20 mouse cellular contexts compared by ENCODE assay signal in the genomic region with DNA sequence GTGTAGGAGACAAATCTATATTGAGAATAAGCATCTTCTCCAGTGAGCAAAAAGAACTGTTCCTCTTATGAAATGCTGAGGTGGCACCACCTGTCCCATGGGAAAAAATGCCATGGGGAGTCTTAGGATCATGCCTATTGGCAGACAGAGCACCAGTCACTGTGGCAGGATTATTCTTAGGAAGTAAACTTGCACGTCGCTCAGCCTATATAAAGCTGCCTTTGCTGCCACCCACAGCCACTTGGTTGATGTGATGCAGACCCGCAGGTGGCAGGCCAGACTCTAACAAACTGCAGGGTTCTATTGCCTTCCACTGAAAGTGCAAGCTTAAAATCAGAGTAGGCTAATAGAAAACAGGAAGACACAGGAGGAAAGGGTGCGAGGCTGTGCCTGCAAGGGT.
A peak's percentile ranks its signal among the peaks of the same experiment; 100 is the strongest.
DNase-seq lines count a peak whose midpoint lies in the region; ATAC-seq lines count a peak whose summit lies in the region.
"Had no signal": no experiment of that assay in that cellular context is flagged by ENCODE, and none has a peak within 500 bp of the region (broad histone marks: within the 10 kb centered on the region; RNA-seq: fewer than 3 reads in every experiment).

No protein-coding gene starts in this region.

- no peaks in the 10 kb centered on the region for H3K9me3 ChIP-seq in heart, embryonic 10.5 days
- no peaks in the 10 kb centered on the region for H3K9me3 ChIP-seq in heart, embryonic 11.5 days (replicated peaks; ENCODE audit: control insufficient read depth, low read length)
- H3K9me3 ChIP-seq in hindbrain, embryonic 13.5 days = no peaks in the 10 kb centered on the region
- H3K9me3 ChIP-seq: embryonic facial prominence, embryonic 13.5 days; intestine, embryonic 15.5 days; midbrain, embryonic 13.5 days; stomach, embryonic 15.5 days had no signal

- WGBS in heart, embryonic 10.5 days = 47% methylated on average over 4 of the region's 4 CpGs
- WGBS in heart, embryonic 11.5 days (ENCODE audit: insufficient replicate concordance) = 58% methylated on average over 4 of the region's 4 CpGs
- WGBS in hindbrain, embryonic 13.5 days = 76% methylated on average over 4 of the region's 4 CpGs

- intact Hi-C loops in left cerebral cortex, postnatal 14 days (cut with DNase I) = no loop called here

- no peaks in the 10 kb centered on the region for H3K36me3 ChIP-seq in heart, embryonic 10.5 days
- H3K36me3 ChIP-seq in heart, embryonic 11.5 days (ENCODE audit: control insufficient read depth, insufficient read depth, low read length) = no peaks in the 10 kb centered on the region
- H3K36me3 ChIP-seq in hindbrain, embryonic 13.5 days = no peaks in the 10 kb centered on the region
- H3K36me3 ChIP-seq: embryonic facial prominence, embryonic 13.5 days; intestine, embryonic 15.5 days; midbrain, embryonic 13.5 days; stomach, embryonic 15.5 days had no signal

- no peak overlapping the region for H3K4me3 ChIP-seq in heart, embryonic 10.5 days
- H3K4me3 ChIP-seq in heart, embryonic 11.5 days (ENCODE audit: low read depth, low read length) = no peak overlapping the region
- no peak overlapping the region for H3K4me3 ChIP-seq in hindbrain, embryonic 13.5 days
- H3K4me3 ChIP-seq: embryonic facial prominence, embryonic 13.5 days; intestine, embryonic 15.5 days; midbrain, embryonic 13.5 days; stomach, embryonic 15.5 days had no signal

- H3K9ac ChIP-seq in heart, embryonic 11.5 days (ENCODE audit: low read depth, low read length) = no peak overlapping the region
- no peak overlapping the region for H3K9ac ChIP-seq in hindbrain, embryonic 13.5 days
- H3K9ac ChIP-seq: embryonic facial prominence, embryonic 13.5 days; intestine, embryonic 15.5 days; midbrain, embryonic 13.5 days; stomach, embryonic 15.5 days had no signal

- peaks cover 5% of the 10 kb centered on the region; the same call in 1 of the 2 replicates for H3K27me3 ChIP-seq in heart, embryonic 10.5 days (ENCODE audit: insufficient read depth, poor library complexity, severe bottlenecking)
- H3K27me3 ChIP-seq in heart, embryonic 11.5 days (ENCODE audit: control insufficient read depth, insufficient read depth, low read length) = no peaks in the 10 kb centered on the region
- H3K27me3 ChIP-seq in hindbrain, embryonic 13.5 days = peaks cover 14% of the 10 kb centered on the region; the same call in 1 of the 2 replicates
- H3K27me3 ChIP-seq: embryonic facial prominence, embryonic 13.5 days; intestine, embryonic 15.5 days; midbrain, embryonic 13.5 days; stomach, embryonic 15.5 days had no signal

- peak; percentile 64 for DNase-seq in heart, embryonic 10.5 days (ENCODE audit: low spot score)
- DNase-seq in right cerebral cortex, adult 18-20 months = peak; percentile 31
- no peak for DNase-seq in right cerebral cortex, postnatal 4 days
- DNase-seq in left cerebral cortex, postnatal 14 days (ENCODE audit: low spot score in 2 of 2) = peak; percentile 30 to 77
- DNase-seq in telencephalon, adult 2 months (ENCODE audit: low read depth, low spot score) = peak; percentile 69
- DNase-seq in retina, postnatal 1 day = no peak
- DNase-seq: B cell, adult 2 months; cerebellum, adult 11-12 months; gastrocnemius, postnatal 10 days; kidney, postnatal 25 days; lung, adult 2 months; lung, postnatal 4 days; spleen, adult 18-20 months; thymus, postnatal 36 days had no signal

- no peak for ATAC-seq in heart, embryonic 11.5 days (replicated peaks; ENCODE audit: insufficient number of reproducible peaks, low FRiP score, low TSS enrichment)
- no peak for ATAC-seq in hindbrain, embryonic 13.5 days (ENCODE audit: low FRiP score)
- ATAC-seq: intestine, embryonic 15.5 days; midbrain, embryonic 13.5 days had no signal

- H3K4me1 ChIP-seq in heart, embryonic 10.5 days = 0 out of 2 replicates have a peak, but pooled peaks cover 4% of the 10 kb centered on the region
- H3K4me1 ChIP-seq in heart, embryonic 11.5 days (ENCODE audit: control insufficient read depth, insufficient read depth, low read length) = no peaks in the 10 kb centered on the region
- no peaks in the 10 kb centered on the region for H3K4me1 ChIP-seq in hindbrain, embryonic 13.5 days (replicated peaks)
- H3K4me1 ChIP-seq: embryonic facial prominence, embryonic 13.5 days; intestine, embryonic 15.5 days; midbrain, embryonic 13.5 days; stomach, embryonic 15.5 days had no signal

- H3K4me2 ChIP-seq in heart, embryonic 11.5 days = no peak overlapping the region
- H3K4me2 ChIP-seq in hindbrain, embryonic 13.5 days = no peak overlapping the region
- H3K4me2 ChIP-seq: embryonic facial prominence, embryonic 13.5 days; intestine, embryonic 15.5 days; midbrain, embryonic 13.5 days; stomach, embryonic 15.5 days had no signal

- no peak overlapping the region for H3K27ac ChIP-seq in heart, embryonic 10.5 days
- no peak overlapping the region for H3K27ac ChIP-seq in heart, embryonic 11.5 days (ENCODE audit: low read depth, low read length)
- no peak overlapping the region for H3K27ac ChIP-seq in hindbrain, embryonic 13.5 days
- H3K27ac ChIP-seq: embryonic facial prominence, embryonic 13.5 days; intestine, embryonic 15.5 days; midbrain, embryonic 13.5 days; stomach, embryonic 15.5 days had no signal

Comparison
In these comparisons a context has a peak if more than half of its experiments do, and no peak if none do; other contexts are left out.
1. DNase-seq: peak in heart, embryonic 10.5 days (single experiment), right cerebral cortex, adult 18-20 months (single experiment), left cerebral cortex, postnatal 14 days (2 of 2) and telencephalon, adult 2 months (single experiment); none in right cerebral cortex, postnatal 4 days (single experiment) and retina, postnatal 1 day (single experiment).